Mouse (Mus musculus) stomach, embryonic 16.5 days (tissue): ENCODE results near the gene Fndc3b. TPM values are rescaled to one million over a fixed set of nuclear protein-coding genes. Genes with fewer than 3 reads are reported as not detected.

Experiments used
- ATAC-seq: fragments of 200-750 bp; cut with Nextera tagmentation; 2 replicates; pipeline ENCODE4 v1.8.0; 2017; ENCODE audit warnings: moderate number of reproducible peaks, moderate TSS enrichment; ENCODE audit not compliant: insufficient read depth, low FRiP score
- H3K27ac ChIP-seq: fragments of 300-500 bp; sonication (generic); 2 replicates; pipeline ENCODE4 v1.5.1; 2014; ENCODE audit warnings: low read length
- H3K27me3 ChIP-seq: fragments of 300-500 bp; sonication (generic); 2 replicates; pipeline ENCODE4 v1.6.1; 2014; ENCODE audit warnings: low read length, control low read depth, mixed read lengths; ENCODE audit not compliant: control insufficient read depth, insufficient read depth
- H3K36me3 ChIP-seq: fragments of 300-500 bp; sonication (generic); 2 replicates; pipeline ENCODE4 v1.6.1; 2014; ENCODE audit warnings: low read length; ENCODE audit not compliant: control insufficient read depth, insufficient read depth
- H3K4me1 ChIP-seq: fragments of 300-500 bp; sonication (generic); 2 replicates; pipeline ENCODE4 v1.6.1; 2014; ENCODE audit warnings: low read length, control low read depth, mixed read lengths; ENCODE audit not compliant: control insufficient read depth, insufficient read depth
- H3K4me2 ChIP-seq: fragments of 300-500 bp; sonication (generic); 2 replicates; pipeline ENCODE4 v1.6.1; 2014; ENCODE audit warnings: low read depth, low read length, mixed read lengths
- H3K4me3 ChIP-seq: fragments of 300-500 bp; sonication (generic); replicated peaks from 2 replicates; pipeline ENCODE4 v1.5.1; 2014; ENCODE audit warnings: mild to moderate bottlenecking, low read length
- H3K9ac ChIP-seq: fragments of 300-500 bp; sonication (generic); 2 replicates; pipeline ENCODE4 v1.6.1; 2014; ENCODE audit warnings: low read length
- H3K9me3 ChIP-seq: fragments of 300-500 bp; sonication (generic); replicated peaks from 2 replicates; pipeline ENCODE4 v1.6.1; 2016; ENCODE audit warnings: low read length, control low read depth; ENCODE audit not compliant: control insufficient read depth
- WGBS: fragments of 180-500 bp; shearing (Covaris S2); extraction: QIAGEN DNeasy Blood & Tissue Kit; methylation state at CpG from one replicate; pipeline ENCODE4 v1.1.7; 2014; 5-methylcytosine and 5-hydroxymethylcytosine counted together
- polyA plus RNA-seq: library from polyadenylated mRNA; unstranded; fragments of >200 nt; fragmentation: Nextera tagmentation; extraction: Ambion mirVana; gene quantifications from 2 replicates; pipeline ENCODE4 v1.2.1, GENCODE M21; 2015

The Fndc3b gene
- polyA plus RNA-seq, 1 experiment from 2014 or later: 28.6 TPM

GRCm38 (mm10) chr3:27642381-27642780 is 68.7 kb downstream of the Fndc3b start:
- WGBS: 82% methylated on average over 6 of the region's 6 CpGs
- no peak for ATAC-seq
- Histone ChIP-seq H3K36me3 (no peaks in the 10 kb centered on the region), H3K27ac (no peak overlapping the region), H3K9ac (no peak overlapping the region), H3K4me3 (no peak overlapping the region), H3K27me3 (no peaks in the 10 kb centered on the region), H3K9me3 (no peaks in the 10 kb centered on the region), H3K4me1 (peaks cover 12% of the 10 kb centered on the region), H3K4me2 (no peak overlapping the region)

GRCm38 (mm10) chr3:27639701-27640100 is 71.4 kb downstream of the Fndc3b start:
- H3K4me1 ChIP-seq: no peaks in the 10 kb centered on the region
- ATAC-seq: no peak
- no peak overlapping the region for H3K4me2 ChIP-seq
- no peaks in the 10 kb centered on the region for H3K27me3 ChIP-seq
- H3K4me3 ChIP-seq: no peak overlapping the region
- WGBS: 88% methylated on average over 4 of the region's 4 CpGs
- H3K9ac ChIP-seq: no peak overlapping the region
- no peaks in the 10 kb centered on the region for H3K36me3 ChIP-seq
- H3K27ac ChIP-seq: no peak overlapping the region
- no peaks in the 10 kb centered on the region for H3K9me3 ChIP-seq

- H3K27me3 ChIP-seq: no peaks in the 10 kb centered on the region
- ATAC-seq: no peak
- H3K4me2 ChIP-seq: no peak overlapping the region
- no peaks in the 10 kb centered on the region for H3K9me3 ChIP-seq
- H3K9ac ChIP-seq: no peak overlapping the region
- no peak overlapping the region for H3K27ac ChIP-seq
- no peaks in the 10 kb centered on the region for H3K36me3 ChIP-seq
- H3K4me3 ChIP-seq: no peak overlapping the region
- WGBS: 73% methylated on average over 6 of the region's 6 CpGs
- H3K4me1 ChIP-seq: peaks cover 11% of the 10 kb centered on the region
Observed at GRCm38 (mm10) chr3:27637046-27637661, 74.0 kb downstream of the Fndc3b start.

GRCm38 (mm10) chr3:27635776-27636175 is 75.3 kb downstream of the Fndc3b start:
- Histone ChIP-seq H3K4me1 (peaks cover 19% of the 10 kb centered on the region), H3K36me3 (no peaks in the 10 kb centered on the region), H3K4me2 (no peak overlapping the region), H3K27ac (no peak overlapping the region), H3K27me3 (no peaks in the 10 kb centered on the region), H3K9me3 (no peaks in the 10 kb centered on the region), H3K9ac (no peak overlapping the region), H3K4me3 (no peak overlapping the region)
- ATAC-seq: no peak
- WGBS: 50% methylated on average over 3 of the region's 3 CpGs

GRCm38 (mm10) chr3:27632880-27633279 is 78.2 kb downstream of the Fndc3b start:
- peaks cover 20% of the 10 kb centered on the region for H3K4me1 ChIP-seq
- WGBS: 91% methylated on average over 1 of the region's 1 CpGs

GRCm38 (mm10) chr3:27631112-27631511 is 80.0 kb downstream of the Fndc3b start:
- no peak overlapping the region for H3K4me2 ChIP-seq
- no peak overlapping the region for H3K4me3 ChIP-seq
- ATAC-seq: peak; percentile 88
- H3K4me1 ChIP-seq: peaks cover 20% of the 10 kb centered on the region
- H3K36me3 ChIP-seq: no peaks in the 10 kb centered on the region
- no peaks in the 10 kb centered on the region for H3K27me3 ChIP-seq
- H3K9ac ChIP-seq: no peak overlapping the region
- WGBS: 54% methylated on average over 7 of the region's 7 CpGs
- no peaks in the 10 kb centered on the region for H3K9me3 ChIP-seq
- peak overlapping the region; percentile 71 for H3K27ac ChIP-seq

More at GRCm38 (mm10) chr3:27632880-27633279, 78.2 kb downstream of the Fndc3b start:
- no peak for ATAC-seq
- H3K4me3 ChIP-seq: no peak overlapping the region
- H3K9ac ChIP-seq: no peak overlapping the region
- H3K27ac ChIP-seq: no peak overlapping the region
- H3K9me3 ChIP-seq: no peaks in the 10 kb centered on the region
- no peaks in the 10 kb centered on the region for H3K27me3 ChIP-seq
- no peak overlapping the region for H3K4me2 ChIP-seq
- H3K36me3 ChIP-seq: no peaks in the 10 kb centered on the region

- Histone ChIP-seq H3K4me3 (no peak overlapping the region), H3K9ac (no peak overlapping the region)
- WGBS: 95% methylated on average over 5 of the region's 5 CpGs
Observed at GRCm38 (mm10) chr3:27629716-27630115, 81.4 kb downstream of the Fndc3b start.

GRCm38 (mm10) chr3:27626301-27626700 is 84.8 kb downstream of the Fndc3b start:
- WGBS: 85% methylated on average over 8 of the region's 8 CpGs
- Histone ChIP-seq H3K4me1 (peaks cover 11% of the 10 kb centered on the region), H3K9me3 (no peaks in the 10 kb centered on the region), H3K36me3 (no peaks in the 10 kb centered on the region), H3K4me3 (no peak overlapping the region), H3K27ac (no peak overlapping the region), H3K9ac (no peak overlapping the region), H3K27me3 (no peaks in the 10 kb centered on the region), H3K4me2 (no peak overlapping the region)
- ATAC-seq: no peak

More at GRCm38 (mm10) chr3:27629716-27630115, 81.4 kb downstream of the Fndc3b start:
- Histone ChIP-seq H3K27me3 (no peaks in the 10 kb centered on the region), H3K36me3 (no peaks in the 10 kb centered on the region), H3K4me1 (peaks cover 24% of the 10 kb centered on the region), H3K27ac (no peak overlapping the region), H3K9me3 (no peaks in the 10 kb centered on the region), H3K4me2 (no peak overlapping the region)
- no peak for ATAC-seq

- ATAC-seq: no peak
- Histone ChIP-seq H3K4me3 (no peak overlapping the region), H3K4me1 (peaks cover 6% of the 10 kb centered on the region; the same call in 1 of the 2 replicates), H3K27me3 (no peaks in the 10 kb centered on the region), H3K36me3 (no peaks in the 10 kb centered on the region), H3K9me3 (no peaks in the 10 kb centered on the region), H3K9ac (no peak overlapping the region), H3K4me2 (no peak overlapping the region), H3K27ac (no peak overlapping the region)
- WGBS: 68% methylated on average over 8 of the region's 8 CpGs
Observed at GRCm38 (mm10) chr3:27625592-27625985, 85.5 kb downstream of the Fndc3b start.
